Mouse (Mus musculus): Measurements from ENCODE around the gene Tchp. TPM values are rescaled to one million over a fixed set of nuclear protein-coding genes. Genes with fewer than 3 reads are reported as not detected.

Tchp gene
- polyA plus RNA-seq, 1 experiment from 2014 or later = 16.5 TPM

GRCm38 (mm10) chr5:114699015-114699414, 8.5 kb upstream of the Tchp start:
- Histone ChIP-seq H3K9ac (no peak overlapping the region), H3K36me3 (no peaks in the 10 kb centered on the region), H3K27me3 (no peaks in the 10 kb centered on the region), H3K4me1 (no peaks in the 10 kb centered on the region; the same call in 1 of the 2 replicates), H3K4me3 (replicated peaks) (no peak overlapping the region), H3K4me2 (no peak overlapping the region), H3K9me3 (replicated peaks) (no peaks in the 10 kb centered on the region), H3K27ac (no peak overlapping the region)
- 59% methylated on average over 7 of the region's 7 CpGs for WGBS
- no peak for ATAC-seq (replicated peaks; ENCODE audit: low FRiP score)

GRCm38 (mm10) chr5:114702403-114703392, 4.9 kb upstream of the Tchp start:
- no peaks in the 10 kb centered on the region for H3K27me3 ChIP-seq
- no peaks in the 10 kb centered on the region for H3K36me3 ChIP-seq
- H3K4me1 ChIP-seq = no peaks in the 10 kb centered on the region; the same call in 1 of the 2 replicates
- WGBS = 61% methylated on average over 14 of the region's 14 CpGs
- no peak overlapping the region for H3K4me3 ChIP-seq (replicated peaks)
- ATAC-seq (replicated peaks; ENCODE audit: low FRiP score) = peak; percentile 74
- H3K9ac ChIP-seq = no peak overlapping the region
- no peaks in the 10 kb centered on the region for H3K9me3 ChIP-seq (replicated peaks)
- H3K4me2 ChIP-seq = no peak overlapping the region
- no peak overlapping the region for H3K27ac ChIP-seq

GRCm38 (mm10) chr5:114708491-114708890, 931 bp downstream of the Tchp start:
- H3K27me3 ChIP-seq = no peaks in the 10 kb centered on the region
- no peak overlapping the region for H3K27ac ChIP-seq
- no peaks in the 10 kb centered on the region for H3K9me3 ChIP-seq (replicated peaks)
- ATAC-seq (replicated peaks; ENCODE audit: low FRiP score) = no peak
- peak overlapping the region; percentile 86 for H3K9ac ChIP-seq
- peak overlapping the region; percentile 82 for H3K4me3 ChIP-seq (replicated peaks)
- 48% methylated on average over 15 of the region's 15 CpGs for WGBS
- peak overlapping the region; percentile 75 for H3K4me2 ChIP-seq
- peaks cover 8% of the 10 kb centered on the region for H3K4me1 ChIP-seq
- H3K36me3 ChIP-seq = peaks cover 42% of the 10 kb centered on the region

GRCm38 (mm10) chr5:114709357-114709756, 1.8 kb downstream of the Tchp start:
- no peaks in the 10 kb centered on the region for H3K27me3 ChIP-seq
- H3K9me3 ChIP-seq (replicated peaks) = no peaks in the 10 kb centered on the region
- peaks cover 8% of the 10 kb centered on the region for H3K4me1 ChIP-seq
- WGBS = 90% methylated on average over 21 of the region's 21 CpGs
- H3K4me2 ChIP-seq = no peak overlapping the region
- no peak overlapping the region for H3K9ac ChIP-seq
- no peak for ATAC-seq (replicated peaks; ENCODE audit: low FRiP score)
- H3K4me3 ChIP-seq (replicated peaks) = no peak overlapping the region
- no peak overlapping the region for H3K27ac ChIP-seq
- peaks cover 50% of the 10 kb centered on the region for H3K36me3 ChIP-seq

GRCm38 (mm10) chr5:114714551-114714950, 7.0 kb downstream of the Tchp start:
- no peaks in the 10 kb centered on the region for H3K9me3 ChIP-seq (replicated peaks)
- H3K9ac ChIP-seq = no peak overlapping the region
- no peak overlapping the region for H3K4me3 ChIP-seq (replicated peaks)
- peaks cover 13% of the 10 kb centered on the region for H3K4me1 ChIP-seq
- ATAC-seq (replicated peaks; ENCODE audit: low FRiP score) = no peak
- H3K27ac ChIP-seq = no peak overlapping the region
- WGBS = 93% methylated on average over 18 of the region's 18 CpGs
- H3K27me3 ChIP-seq = no peaks in the 10 kb centered on the region
- H3K4me2 ChIP-seq = no peak overlapping the region
- H3K36me3 ChIP-seq = peaks cover 96% of the 10 kb centered on the region

- no peak overlapping the region for H3K4me2 ChIP-seq
- H3K27me3 ChIP-seq = no peaks in the 10 kb centered on the region
- H3K4me3 ChIP-seq (replicated peaks) = no peak overlapping the region
- ATAC-seq (replicated peaks; ENCODE audit: low FRiP score) = no peak
- H3K9ac ChIP-seq = no peak overlapping the region
- peaks cover 97% of the 10 kb centered on the region for H3K36me3 ChIP-seq
- no peaks in the 10 kb centered on the region for H3K9me3 ChIP-seq (replicated peaks)
- peaks cover 36% of the 10 kb centered on the region for H3K4me1 ChIP-seq
- WGBS = 86% methylated on average over 12 of the region's 12 CpGs
- H3K27ac ChIP-seq = no peak overlapping the region
These were observed 9.7 kb downstream of the Tchp start for GRCm38 (mm10) chr5:114717292-114717691.

- H3K4me3 ChIP-seq (replicated peaks) = no peak overlapping the region
- 86% methylated on average over 8 of the region's 8 CpGs for whole genome bisulfite sequencing
- H3K4me1 ChIP-seq = peaks cover 36% of the 10 kb centered on the region
- H3K27ac ChIP-seq = no peak overlapping the region
- no peak overlapping the region for H3K4me2 ChIP-seq
- no peak for ATAC-seq (replicated peaks; ENCODE audit: low FRiP score)
- peaks cover 97% of the 10 kb centered on the region for H3K36me3 ChIP-seq
- no peaks in the 10 kb centered on the region for H3K27me3 ChIP-seq
- H3K9me3 ChIP-seq (replicated peaks) = no peaks in the 10 kb centered on the region
- no peak overlapping the region for H3K9ac ChIP-seq
These were observed 10.4 kb downstream of the Tchp start for GRCm38 (mm10) chr5:114717937-114718336.

GRCm38 (mm10) chr5:114718483-114718882, 10.9 kb downstream of the Tchp start:
- no peak for ATAC-seq (replicated peaks; ENCODE audit: low FRiP score)
- Histone ChIP-seq H3K9ac (no peak overlapping the region), H3K4me2 (no peak overlapping the region), H3K27me3 (no peaks in the 10 kb centered on the region), H3K27ac (peak overlapping the region; percentile 52), H3K4me3 (replicated peaks) (no peak overlapping the region), H3K9me3 (replicated peaks) (no peaks in the 10 kb centered on the region), H3K4me1 (peaks cover 36% of the 10 kb centered on the region), H3K36me3 (peaks cover 92% of the 10 kb centered on the region)
- WGBS = 86% methylated on average over 13 of the region's 13 CpGs

GRCm38 (mm10) chr5:114719003-114719927, 11.7 kb downstream of the Tchp start:
- Histone ChIP-seq H3K27ac (peak overlapping the region; percentile 89), H3K4me3 (replicated peaks) (no peak overlapping the region)

GRCm38 (mm10) chr5:114719928-114720270, 12.3 kb downstream of the Tchp start:
- Histone ChIP-seq H3K27me3 (no peaks in the 10 kb centered on the region), H3K9ac (no peak overlapping the region), H3K27ac (peak overlapping the region; percentile 89), H3K4me2 (no peak overlapping the region), H3K4me3 (replicated peaks) (no peak overlapping the region), H3K36me3 (peaks cover 88% of the 10 kb centered on the region), H3K4me1 (peaks cover 36% of the 10 kb centered on the region), H3K9me3 (replicated peaks) (0 out of 2 replicates have a peak, but pooled peaks cover 4% of the 10 kb centered on the region)
- no peak for ATAC-seq (replicated peaks; ENCODE audit: low FRiP score)
- WGBS = 85% methylated on average over 6 of the region's 6 CpGs

More at GRCm38 (mm10) chr5:114719003-114719927, 11.7 kb downstream of the Tchp start:
- ATAC-seq (replicated peaks; ENCODE audit: low FRiP score) = peak; percentile 54
- WGBS = 82% methylated on average over 20 of the region's 20 CpGs
- Histone ChIP-seq H3K36me3 (peaks cover 92% of the 10 kb centered on the region), H3K9me3 (replicated peaks) (0 out of 2 replicates have a peak, but pooled peaks cover 1% of the 10 kb centered on the region), H3K4me1 (peaks cover 36% of the 10 kb centered on the region), H3K9ac (no peak overlapping the region), H3K4me2 (no peak overlapping the region), H3K27me3 (no peaks in the 10 kb centered on the region)

GRCm38 (mm10) chr5:114720784-114721183, 13.2 kb downstream of the Tchp start:
- ATAC-seq (replicated peaks; ENCODE audit: low FRiP score) = peak; percentile 82
- Histone ChIP-seq H3K27me3 (no peaks in the 10 kb centered on the region), H3K9ac (no peak overlapping the region), H3K4me1 (peaks cover 40% of the 10 kb centered on the region), H3K9me3 (replicated peaks) (0 out of 2 replicates have a peak, but pooled peaks cover 4% of the 10 kb centered on the region), H3K36me3 (peaks cover 79% of the 10 kb centered on the region), H3K4me2 (no peak overlapping the region), H3K4me3 (replicated peaks) (no peak overlapping the region), H3K27ac (peak overlapping the region; percentile 89)
- WGBS = 39% methylated on average over 11 of the region's 11 CpGs

All from kidney, embryonic 15.5 days (tissue).